Mouse (Mus musculus): ENCODE data around the gene Tubb4b. TPM values are rescaled to one million over a fixed set of nuclear protein-coding genes. Genes with fewer than 3 reads are reported as not detected.

The Tubb4b gene
- polyA plus RNA-seq, 1 experiment from 2014 or later = 361 TPM

DNA sequence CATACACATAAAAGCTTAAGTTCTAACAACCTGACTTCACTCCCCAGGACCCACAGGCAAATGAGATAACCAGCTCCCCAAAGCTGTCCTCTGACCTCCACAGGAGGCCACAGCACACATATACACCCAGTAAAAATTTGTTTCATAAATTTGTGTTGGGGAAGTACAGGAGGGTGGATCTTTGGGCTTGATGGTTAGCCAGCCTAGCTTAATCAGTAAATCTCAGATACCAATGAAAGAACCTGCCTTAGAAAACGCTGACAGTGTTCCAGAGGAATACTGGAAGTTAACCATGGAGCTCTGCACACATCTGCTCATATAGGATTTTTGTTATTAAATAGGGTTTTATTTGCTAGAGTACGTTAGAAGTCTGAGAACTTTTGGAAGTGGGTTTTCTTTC lies 6.8 kb downstream of the Tubb4b start:
- no peak overlapping the region for H3K27ac ChIP-seq (replicated peaks)
- peaks cover 15% of the 10 kb centered on the region; the same call in 1 of the 2 replicates for H3K27me3 ChIP-seq
- WGBS = 57% methylated on average over 2 of the region's 2 CpGs
- no peak overlapping the region for H3K9ac ChIP-seq
- no peak for ATAC-seq (ENCODE audit: low read depth)
- peaks cover 14% of the 10 kb centered on the region for H3K36me3 ChIP-seq
- H3K4me1 ChIP-seq (replicated peaks) = no peaks in the 10 kb centered on the region
- no peak overlapping the region for H3K4me2 ChIP-seq
- H3K9me3 ChIP-seq = no peaks in the 10 kb centered on the region
- no peak overlapping the region for H3K4me3 ChIP-seq

DNA sequence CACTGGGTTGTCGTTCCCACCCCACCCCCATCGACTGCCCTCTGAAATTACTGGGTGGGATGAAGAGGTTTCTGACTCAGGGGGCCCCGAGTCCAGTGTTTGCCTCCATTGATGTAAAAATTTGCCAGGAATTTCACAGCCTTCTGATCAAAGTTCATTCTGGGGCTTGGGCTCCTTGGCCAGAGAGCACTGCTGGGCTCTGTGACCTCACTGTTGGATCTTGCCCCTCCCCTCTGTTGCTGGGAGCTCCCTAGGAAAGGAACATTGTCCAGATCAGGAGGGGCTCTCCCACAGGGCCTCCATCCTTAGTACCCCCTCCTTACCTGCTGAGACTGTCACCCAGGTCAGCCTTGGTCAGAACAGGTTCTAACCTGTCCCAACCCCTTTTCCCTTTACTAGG lies 10.1 kb downstream of the Tubb4b start, which contains the start of gene Stpg3:
TSS of gene Stpg3 (minus strand) at position 194 of the 400 bp plus-strand sequence.
- ATAC-seq (ENCODE audit: low read depth) = no peak
- H3K4me2 ChIP-seq = no peak within 1 kb of the TSS
- H3K4me1 ChIP-seq (replicated peaks) = peaks cover 17% of the 10 kb centered on the region
- WGBS = 77% methylated on average over 3 of the region's 3 CpGs
- peaks cover 17% of the 10 kb centered on the region; the same call in 1 of the 2 replicates for H3K27me3 ChIP-seq
- H3K27ac ChIP-seq (replicated peaks) = no peak within 1 kb of the TSS
- H3K9me3 ChIP-seq = no peaks in the 10 kb centered on the region
- H3K9ac ChIP-seq = no peak within 1 kb of the TSS
- H3K36me3 ChIP-seq = no peaks in the 10 kb centered on the region
- H3K4me3 ChIP-seq = no peak within 1 kb of the TSS

DNA sequence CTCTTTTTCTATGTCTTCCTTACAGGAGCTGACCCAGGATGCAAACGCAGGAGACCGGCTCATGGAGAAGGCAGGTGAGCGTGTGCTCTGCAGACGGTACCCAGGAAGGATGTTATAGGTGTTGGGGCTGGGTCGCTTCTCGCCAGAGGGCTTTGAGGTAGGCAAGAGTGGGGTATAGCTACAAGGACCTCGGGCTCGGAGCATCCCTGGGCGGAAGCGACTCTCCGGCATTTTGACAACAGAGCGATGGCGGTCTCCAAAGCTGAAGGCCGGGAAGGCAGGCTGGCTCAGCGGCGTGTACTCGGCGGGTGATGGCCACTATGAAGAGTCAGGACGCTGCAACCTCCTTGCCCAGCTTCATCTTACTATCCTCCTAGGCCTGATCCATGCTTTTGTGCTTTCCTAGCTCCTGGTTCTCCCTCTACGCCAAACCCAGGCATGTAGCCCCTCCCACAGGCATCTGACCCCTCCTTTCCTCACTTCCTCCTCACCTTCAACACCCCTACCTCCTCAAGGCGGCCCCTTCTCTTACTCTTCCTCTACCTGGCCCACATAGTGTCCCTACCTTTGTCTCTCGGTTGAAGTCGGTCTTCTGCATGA lies 11.1 kb downstream of the Tubb4b start:
- Histone ChIP-seq H3K9ac (no peak overlapping the region), H3K9me3 (no peaks in the 10 kb centered on the region), H3K27ac (replicated peaks) (no peak overlapping the region), H3K4me3 (no peak overlapping the region), H3K4me1 (replicated peaks) (peaks cover 27% of the 10 kb centered on the region), H3K4me2 (no peak overlapping the region), H3K27me3 (peaks cover 17% of the 10 kb centered on the region; the same call in 1 of the 2 replicates), H3K36me3 (peaks cover 9% of the 10 kb centered on the region; the same call in 1 of the 2 replicates)
- ATAC-seq (ENCODE audit: low read depth) = no peak
- 67% methylated on average over 23 of the region's 23 CpGs for WGBS

DNA sequence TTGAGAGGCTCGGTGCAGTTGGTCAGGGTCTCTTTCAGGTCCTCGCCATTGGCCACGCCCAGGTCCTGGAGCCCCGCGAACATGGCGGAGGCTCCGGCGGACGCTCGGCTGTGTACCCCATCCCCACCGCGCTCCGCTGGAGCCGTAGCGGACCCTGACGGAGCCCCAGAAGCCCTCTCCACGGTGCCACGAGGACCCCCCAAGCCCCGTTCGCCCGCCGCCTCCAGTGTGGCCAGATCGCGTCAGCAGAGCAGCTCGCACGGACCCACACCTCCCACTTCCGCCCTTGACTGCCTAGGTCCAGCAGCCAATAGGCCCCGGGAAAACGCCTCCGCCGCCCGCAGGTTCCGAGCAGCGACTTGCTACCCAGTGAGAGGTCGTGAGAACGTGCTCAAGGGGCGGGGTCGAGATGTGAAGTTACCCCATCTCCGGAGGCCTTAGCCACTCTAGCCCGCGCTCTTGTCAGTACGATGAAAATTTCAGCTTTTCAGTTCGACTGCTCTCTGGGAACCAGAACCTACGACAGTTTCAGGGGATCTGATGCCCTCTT lies 13.3 kb downstream of the Tubb4b start, which contains the start of gene Nelfb:
TSS of gene Nelfb (minus strand) at position 369 of the 550 bp plus-strand sequence.
- under 1% methylated on average over 44 of the region's 44 CpGs for WGBS
- peaks cover 30% of the 10 kb centered on the region for H3K36me3 ChIP-seq
- H3K4me1 ChIP-seq (replicated peaks) = peaks cover 38% of the 10 kb centered on the region
- H3K4me3 ChIP-seq = peak within 1 kb of the TSS; percentile 90
- H3K9me3 ChIP-seq = no peaks in the 10 kb centered on the region
- ATAC-seq (ENCODE audit: low read depth) = peak; percentile 94
- peak within 1 kb of the TSS; percentile 95 for H3K4me2 ChIP-seq
- H3K27ac ChIP-seq (replicated peaks) = peak within 1 kb of the TSS; percentile 92
- H3K9ac ChIP-seq = peak within 1 kb of the TSS; percentile 93
- peaks cover 17% of the 10 kb centered on the region; the same call in 1 of the 2 replicates for H3K27me3 ChIP-seq

DNA sequence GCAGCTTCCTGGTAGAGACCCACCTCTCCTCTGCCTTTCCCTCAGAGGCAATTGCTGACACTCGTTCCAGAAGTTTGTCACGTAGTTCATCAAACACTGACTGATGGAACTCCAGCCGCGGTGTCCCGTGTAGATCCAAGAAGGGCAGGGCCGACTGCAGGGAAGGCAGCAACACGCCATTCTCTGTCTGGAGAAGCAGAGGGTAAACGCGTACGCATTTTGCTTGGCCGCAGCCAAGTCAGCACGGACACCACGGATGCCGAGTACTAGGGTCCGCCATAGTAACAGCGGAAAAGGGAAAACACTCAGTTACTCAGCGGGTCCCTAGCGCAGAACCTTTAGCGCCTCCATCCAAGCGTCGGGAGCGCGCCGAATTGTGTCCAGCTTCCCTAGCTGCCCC lies 13.8 kb downstream of the Tubb4b start:
- Histone ChIP-seq H3K4me3 (peak overlapping the region; percentile 90), H3K9ac (peak overlapping the region; percentile 93), H3K9me3 (no peaks in the 10 kb centered on the region), H3K27ac (replicated peaks) (peak overlapping the region; percentile 92), H3K4me1 (replicated peaks) (peaks cover 38% of the 10 kb centered on the region), H3K4me2 (peak overlapping the region; percentile 95), H3K27me3 (peaks cover 17% of the 10 kb centered on the region; the same call in 1 of the 2 replicates), H3K36me3 (peaks cover 35% of the 10 kb centered on the region)
- WGBS = under 1% methylated on average over 24 of the region's 24 CpGs
- ATAC-seq (ENCODE audit: low read depth) = peak; percentile 62

DNA sequence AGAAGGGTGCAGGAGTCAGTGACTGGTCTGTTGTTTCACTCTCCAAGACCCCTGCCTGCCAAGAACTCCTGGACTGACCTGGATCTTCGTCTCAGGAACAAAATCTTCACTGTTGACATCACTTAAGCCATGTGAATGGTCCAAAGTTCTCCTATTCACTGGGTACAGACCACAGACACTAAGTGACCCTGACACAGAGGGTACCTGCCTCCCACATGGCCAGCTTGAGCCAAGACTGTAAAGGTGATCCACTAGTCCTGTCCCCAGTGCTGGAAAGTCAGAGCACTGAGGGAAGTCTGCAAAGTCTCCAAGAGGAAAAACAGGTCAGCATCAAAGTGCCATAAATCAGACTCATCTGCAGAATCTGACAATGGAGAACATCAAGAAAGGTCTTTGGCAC lies 16.9 kb downstream of the Tubb4b start:
- Histone ChIP-seq H3K4me2 (no peak overlapping the region), H3K27me3 (0 out of 2 replicates have a peak, but pooled peaks cover under 1% of the 10 kb centered on the region), H3K36me3 (peaks cover 66% of the 10 kb centered on the region), H3K9me3 (no peaks in the 10 kb centered on the region), H3K27ac (replicated peaks) (no peak overlapping the region), H3K4me3 (no peak overlapping the region), H3K4me1 (replicated peaks) (peaks cover 38% of the 10 kb centered on the region), H3K9ac (no peak overlapping the region)
- ATAC-seq (ENCODE audit: low read depth) = no peak
- WGBS = 97% methylated on average over 1 of the region's 1 CpGs

DNA sequence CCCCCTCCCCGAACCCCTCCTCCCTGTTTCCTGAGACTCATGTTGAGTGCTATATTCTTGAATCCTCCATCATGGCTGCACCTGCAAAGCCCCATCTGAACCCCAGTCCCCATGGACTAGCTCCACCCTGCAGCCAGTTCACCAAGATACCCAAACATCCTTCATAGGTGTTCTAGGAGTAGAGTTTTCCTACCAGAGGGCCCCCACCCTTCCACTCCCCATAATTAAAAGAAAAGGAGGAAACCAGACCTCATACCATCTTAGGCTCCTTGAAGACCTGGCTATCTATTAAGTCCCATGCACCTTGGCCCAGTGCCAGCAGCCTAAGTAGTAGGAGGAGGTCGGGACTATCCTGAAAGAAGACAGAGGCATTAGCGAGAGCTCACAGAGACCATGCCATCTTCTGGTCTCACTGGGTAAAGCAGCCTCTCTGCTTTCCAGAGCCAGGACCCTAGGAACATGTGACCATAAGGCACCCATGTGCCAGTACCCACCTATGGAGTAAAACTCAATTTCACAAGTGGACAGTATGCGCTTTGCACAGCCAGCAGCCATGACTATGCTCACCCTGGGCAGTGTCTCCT lies 20.8 kb downstream of the Tubb4b start:
- H3K36me3 ChIP-seq = peaks cover 99% of the 10 kb centered on the region
- H3K4me2 ChIP-seq = no peak overlapping the region
- 55% methylated on average over 4 of the region's 4 CpGs for WGBS
- H3K9me3 ChIP-seq = no peaks in the 10 kb centered on the region
- H3K4me3 ChIP-seq = no peak overlapping the region
- no peak overlapping the region for H3K27ac ChIP-seq (replicated peaks)
- peaks cover 15% of the 10 kb centered on the region for H3K4me1 ChIP-seq (replicated peaks)
- peak; percentile 47 for ATAC-seq (ENCODE audit: low read depth)
- H3K9ac ChIP-seq = no peak overlapping the region
- H3K27me3 ChIP-seq = no peaks in the 10 kb centered on the region

DNA sequence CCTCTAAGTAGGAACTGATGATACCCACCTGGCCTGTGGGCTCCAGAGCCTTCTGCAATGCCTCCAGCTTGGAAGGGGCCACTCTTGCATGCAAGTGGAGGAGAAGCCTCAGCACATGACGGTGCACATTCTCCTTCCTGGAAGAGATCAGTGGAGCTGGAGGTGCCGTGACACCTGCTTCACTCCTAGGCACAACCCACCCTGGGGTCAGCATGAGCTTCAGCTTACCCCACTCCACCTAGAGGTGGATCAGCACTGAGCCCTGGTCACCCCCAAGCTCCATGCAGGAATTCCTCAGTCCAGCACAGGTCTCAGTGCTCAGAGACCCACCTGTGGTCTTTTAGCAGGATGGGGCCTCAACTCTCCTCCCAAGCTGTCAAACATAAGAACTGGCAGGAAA lies 23.9 kb downstream of the Tubb4b start:
- Histone ChIP-seq H3K27me3 (peaks cover 24% of the 10 kb centered on the region), H3K36me3 (peaks cover 77% of the 10 kb centered on the region), H3K9ac (no peak overlapping the region)

DNA sequence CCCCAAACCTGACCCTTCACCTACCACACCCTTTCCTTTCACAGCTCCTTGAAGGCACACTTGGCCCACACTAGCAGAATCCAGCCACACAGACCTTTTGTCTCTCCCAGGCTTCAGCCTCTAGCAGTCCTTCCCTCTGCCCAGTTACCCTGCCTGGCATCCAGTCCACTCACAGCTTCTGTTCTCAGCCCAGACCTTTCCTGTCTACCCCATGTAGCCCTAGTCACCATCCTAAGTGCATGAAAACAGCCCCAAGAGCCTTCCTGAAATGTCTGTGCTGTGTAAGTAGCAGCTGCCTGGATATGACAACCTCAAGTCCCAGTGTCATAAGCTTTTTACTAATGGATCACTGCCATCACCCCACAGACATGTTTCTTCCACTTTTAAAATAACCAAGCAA lies 26.6 kb downstream of the Tubb4b start:
- no peak overlapping the region for H3K4me2 ChIP-seq
- no peak for ATAC-seq (ENCODE audit: low read depth)

More for the DNA sequence above, 23.9 kb downstream of the Tubb4b start:
- no peak overlapping the region for H3K4me3 ChIP-seq
- WGBS = 86% methylated on average over 2 of the region's 2 CpGs
- H3K4me2 ChIP-seq = no peak overlapping the region
- H3K27ac ChIP-seq (replicated peaks) = no peak overlapping the region
- no peak for ATAC-seq (ENCODE audit: low read depth)
- H3K9me3 ChIP-seq = no peaks in the 10 kb centered on the region
- H3K4me1 ChIP-seq (replicated peaks) = peaks cover 5% of the 10 kb centered on the region; the same call in 1 of the 2 replicates

DNA sequence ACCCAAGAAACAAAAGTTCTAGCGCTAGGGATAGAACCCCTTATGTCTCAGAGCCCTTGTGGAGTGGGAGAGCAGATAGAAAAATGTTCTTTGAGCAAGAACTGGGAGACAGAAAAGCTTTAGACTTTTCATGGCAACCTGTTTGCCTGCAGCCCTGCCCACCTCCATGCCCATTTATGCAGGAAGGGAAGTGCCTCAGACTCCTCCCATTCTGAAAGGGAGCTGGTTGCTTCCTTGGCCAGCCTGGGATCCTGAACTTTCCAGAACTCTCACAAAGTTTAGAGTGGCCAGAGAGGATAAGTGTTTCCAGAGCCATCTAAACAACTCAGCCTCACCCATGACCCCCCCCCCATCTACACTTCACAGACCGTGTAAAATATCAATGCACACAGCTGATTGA lies 27.3 kb downstream of the Tubb4b start:
- no peak overlapping the region for H3K27ac ChIP-seq (replicated peaks)
- no peak for ATAC-seq (ENCODE audit: low read depth)
- no peak overlapping the region for H3K4me2 ChIP-seq
- no peaks in the 10 kb centered on the region for H3K9me3 ChIP-seq
- 31% methylated on average over 2 of the region's 2 CpGs for WGBS
- H3K27me3 ChIP-seq = peaks cover 42% of the 10 kb centered on the region
- H3K4me3 ChIP-seq = no peak overlapping the region
- H3K4me1 ChIP-seq (replicated peaks) = peaks cover 14% of the 10 kb centered on the region; the same call in 1 of the 2 replicates
- H3K36me3 ChIP-seq = peaks cover 43% of the 10 kb centered on the region
- no peak overlapping the region for H3K9ac ChIP-seq

More for the DNA sequence above, 26.6 kb downstream of the Tubb4b start:
- no peak overlapping the region for H3K4me3 ChIP-seq
- peaks cover 50% of the 10 kb centered on the region for H3K36me3 ChIP-seq
- no peaks in the 10 kb centered on the region for H3K9me3 ChIP-seq
- H3K27me3 ChIP-seq = peaks cover 42% of the 10 kb centered on the region
- no peak overlapping the region for H3K9ac ChIP-seq
- peaks cover 14% of the 10 kb centered on the region; the same call in 1 of the 2 replicates for H3K4me1 ChIP-seq (replicated peaks)
- H3K27ac ChIP-seq (replicated peaks) = no peak overlapping the region

DNA sequence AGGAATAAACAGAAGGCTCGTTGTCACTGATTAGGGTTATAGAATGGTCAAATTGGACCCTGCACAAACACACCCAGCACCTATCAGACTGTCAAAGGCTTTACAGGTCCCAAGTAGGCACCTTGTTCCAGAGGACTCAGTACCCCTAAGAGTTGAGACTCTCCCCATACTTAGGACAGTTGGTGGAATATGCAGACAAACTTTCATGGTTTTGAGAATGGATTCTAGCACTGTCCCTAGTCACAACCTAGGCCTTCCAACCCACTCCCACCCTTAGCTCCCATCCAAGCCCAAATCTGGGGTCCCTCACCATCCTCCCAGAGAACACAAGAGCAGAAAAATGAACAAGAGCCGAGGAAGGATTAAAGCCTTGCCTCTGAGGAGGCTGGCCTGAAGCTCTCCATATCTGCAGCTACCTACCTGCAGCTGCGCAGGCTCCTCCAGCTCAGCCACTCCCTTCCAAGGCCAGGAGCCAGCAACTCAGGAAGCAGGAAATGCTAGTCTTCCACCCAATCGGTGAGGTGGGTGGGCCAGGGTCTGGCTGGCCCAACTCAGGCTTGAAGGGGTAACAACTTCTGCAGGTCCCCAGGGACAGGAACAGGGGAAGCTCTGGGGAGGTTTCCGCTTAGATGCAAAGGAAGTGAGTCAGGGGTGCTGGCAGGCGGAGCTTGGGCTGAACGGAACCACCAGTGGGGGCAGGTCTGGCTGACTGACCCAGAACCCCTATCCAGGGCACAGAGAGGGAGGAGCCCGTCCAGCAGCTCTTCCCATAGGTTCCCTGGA lies 28.1 kb downstream of the Tubb4b start, which contains the start of gene Tor4a:
TSS of gene Tor4a (minus strand) at position 715 of the 783 bp plus-strand sequence.
- Histone ChIP-seq H3K9ac (no peak within 1 kb of the TSS), H3K4me1 (replicated peaks) (peaks cover 14% of the 10 kb centered on the region; the same call in 1 of the 2 replicates), H3K27ac (replicated peaks) (no peak within 1 kb of the TSS), H3K36me3 (peaks cover 35% of the 10 kb centered on the region), H3K4me2 (peak within 1 kb of the TSS; percentile 37), H3K4me3 (peak within 1 kb of the TSS; percentile 9; the same call in 1 of the 2 replicates), H3K9me3 (no peaks in the 10 kb centered on the region), H3K27me3 (peaks cover 42% of the 10 kb centered on the region)
- no peak for ATAC-seq (ENCODE audit: low read depth)
- WGBS = 17% methylated on average over 8 of the region's 8 CpGs

Data from neural tube, embryonic 13.5 days (tissue).